Mouse (Mus musculus) cerebellum, adult 18-20 months (tissue): ENCODE results near the gene Fbxw10.

Source experiments
- DNase-seq, 2 experiments: peaks; one replicate each; pipeline ENCODE4 v3.0.0; 2021

Gene Fbxw10

DNA sequence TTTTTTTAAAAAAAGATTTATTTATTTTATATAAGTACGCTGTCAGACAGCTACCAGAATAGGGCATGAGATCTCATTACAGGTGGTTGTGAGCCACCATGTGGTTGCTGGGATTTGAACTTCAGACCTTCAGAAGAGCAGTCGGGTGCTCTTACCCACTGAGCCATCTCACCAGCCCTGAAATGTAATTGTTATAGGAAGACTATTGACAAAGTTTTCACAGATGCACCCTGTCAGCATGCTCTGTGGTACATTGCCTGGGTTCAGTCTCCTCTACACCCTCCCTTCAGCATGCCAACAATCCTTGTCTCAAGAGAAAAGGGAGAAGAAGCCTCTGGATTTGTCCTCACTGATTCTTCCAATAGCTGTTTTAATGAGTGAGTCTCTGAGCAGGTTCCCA lies 66.3 kb downstream of the Fbxw10 start:
- DNase-seq = no peak

DNA sequence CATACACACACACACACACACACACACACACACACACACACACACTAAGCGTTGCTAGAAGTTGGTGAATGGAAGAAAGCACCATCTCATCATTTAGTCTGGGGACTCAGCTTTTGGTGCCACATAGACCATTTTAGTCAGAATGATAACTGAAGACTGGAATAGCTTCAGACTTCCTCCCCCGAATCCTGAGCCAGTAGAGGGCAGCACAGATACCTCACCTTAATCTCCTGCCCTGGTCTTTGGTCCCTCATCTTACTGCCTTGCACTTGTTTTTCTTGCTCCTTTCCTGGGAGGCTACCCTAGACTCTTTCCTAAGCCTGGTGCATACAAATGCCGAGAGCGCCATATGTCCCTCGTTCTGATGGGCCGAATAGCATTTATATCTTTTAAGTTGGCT lies 67.7 kb downstream of the Fbxw10 start:
- peak; percentile 23 to 24 for DNase-seq

GRCm38 (mm10) chr11:62915486-62915885 lies 68.6 kb downstream of the Fbxw10 start:
- DNase-seq = no peak

DNA sequence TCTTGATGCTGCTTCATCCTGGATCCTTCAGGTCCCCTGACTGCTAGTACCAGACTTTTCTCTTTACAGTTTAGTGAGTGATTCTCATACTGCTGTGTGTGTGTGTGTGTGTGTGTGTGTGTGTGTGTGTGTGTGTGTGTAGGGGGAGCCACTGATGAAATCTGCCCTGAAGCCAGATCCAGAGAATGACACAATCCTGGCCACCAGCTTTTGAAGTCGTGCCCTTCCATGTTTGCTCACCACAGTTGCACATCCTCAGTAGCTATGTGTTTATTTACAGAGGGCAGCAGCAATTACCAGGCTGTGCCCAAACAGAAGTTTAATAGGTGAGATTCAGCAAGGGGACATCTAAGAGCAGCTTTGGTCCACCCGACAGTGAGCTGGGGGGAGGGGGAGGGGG lies 69.9 kb downstream of the Fbxw10 start:
- DNase-seq = no peak

GRCm38 (mm10) chr11:62919946-62920742 lies 73.3 kb downstream of the Fbxw10 start:
- no peak for DNase-seq

DNA sequence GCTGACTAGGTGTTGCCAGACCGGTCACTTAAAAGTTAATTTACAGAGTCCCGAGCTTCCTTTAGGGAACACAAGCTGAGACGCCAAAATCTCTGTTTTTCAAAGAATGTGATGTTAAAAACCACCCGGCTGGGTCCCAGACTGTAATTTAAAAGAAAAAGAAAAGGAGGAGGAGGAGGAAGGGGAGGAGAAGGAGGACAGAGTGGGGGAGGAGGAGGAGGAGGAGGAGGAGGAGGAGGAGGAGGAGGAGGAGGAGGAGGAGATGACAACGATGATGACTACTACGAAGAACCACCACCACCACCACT lies 73.8 kb downstream of the Fbxw10 start:
- DNase-seq = no peak

DNA sequence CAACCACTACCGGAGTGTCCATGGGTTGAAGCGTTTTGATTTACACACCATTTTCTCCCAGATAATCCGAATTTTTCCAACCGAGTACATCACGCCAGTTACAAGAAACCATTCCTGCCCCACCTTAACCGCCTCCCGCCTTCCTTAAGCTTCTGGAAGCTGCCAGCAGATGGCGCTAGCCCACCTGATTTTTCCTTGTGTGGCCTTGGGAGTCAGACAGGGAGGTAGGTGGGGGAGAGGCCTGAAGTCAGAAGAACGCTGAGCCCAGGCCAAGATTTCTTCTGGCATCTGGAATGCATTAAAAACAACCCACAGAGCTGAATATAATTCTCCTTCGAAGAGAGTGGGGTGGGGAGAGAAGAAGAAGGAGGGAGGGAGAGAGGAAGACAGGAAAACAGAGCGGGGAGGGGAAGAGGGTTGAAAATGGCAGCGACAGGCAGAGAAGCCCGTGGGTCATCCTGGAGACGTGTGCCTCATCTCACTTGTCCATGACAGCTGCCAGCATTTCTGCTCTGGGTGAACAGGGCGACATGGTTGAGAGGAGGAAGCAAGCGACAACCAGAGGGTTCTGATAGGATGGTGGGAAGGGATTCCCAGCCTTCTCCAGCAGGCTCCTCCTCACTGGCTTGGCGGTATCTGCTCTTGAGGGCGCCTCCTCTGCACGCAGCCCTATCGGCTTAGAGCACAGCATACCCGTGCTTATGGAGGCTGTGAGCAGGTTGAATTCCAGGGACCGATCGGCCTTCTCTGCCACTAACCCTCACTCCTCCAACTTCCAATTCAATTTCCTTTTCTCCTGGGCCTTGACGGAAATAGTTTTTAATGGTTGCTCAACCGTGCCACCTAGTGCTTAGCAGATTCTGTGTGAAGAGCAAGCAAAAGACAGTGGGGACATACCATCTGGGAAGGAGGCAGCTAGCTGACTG lies 74.4 kb downstream of the Fbxw10 start:
- DNase-seq = peak; percentile 84 to 90

GRCm38 (mm10) chr11:62924091-62924761 lies 77.4 kb downstream of the Fbxw10 start:
- no peak for DNase-seq
